ENCODE assay signal across 8 mouse cellular contexts in genomic region chr2:26475505-26476430, GRCm38 (mm10). TPM values are rescaled to one million over a fixed set of nuclear protein-coding genes. Genes with fewer than 3 reads are reported as not detected.
DNase-seq lines count a peak whose midpoint lies in the region; ATAC-seq and TF ChIP-seq lines count a peak whose summit lies in the region.

No protein-coding gene starts in this region.

- peaks cover 30% of the 10 kb centered on the region for H3K4me1 ChIP-seq in kidney, embryonic 15.5 days
- H3K4me1 ChIP-seq in embryonic facial prominence, embryonic 10.5 days, result peaks cover 47% of the 10 kb centered on the region
- peaks cover 5% of the 10 kb centered on the region for H3K4me1 ChIP-seq in intestine, embryonic 15.5 days (replicated peaks)
- peaks cover 16% of the 10 kb centered on the region for H3K4me1 ChIP-seq in midbrain, embryonic 16.5 days (ENCODE audit: control insufficient read depth, insufficient read depth, low read length)
- no peaks in the 10 kb centered on the region for H3K4me1 ChIP-seq in thymus, adult 2 months (replicated peaks; ENCODE audit: control insufficient read depth, insufficient read depth, low read length)

- H3K9me3 ChIP-seq in kidney, embryonic 15.5 days (replicated peaks), result no peaks in the 10 kb centered on the region
- no peaks in the 10 kb centered on the region for H3K9me3 ChIP-seq in embryonic facial prominence, embryonic 10.5 days
- no peaks in the 10 kb centered on the region for H3K9me3 ChIP-seq in intestine, embryonic 15.5 days
- no peaks in the 10 kb centered on the region for H3K9me3 ChIP-seq in midbrain, embryonic 16.5 days (replicated peaks; ENCODE audit: control insufficient read depth, low read length, poor library complexity, severe bottlenecking)

- H3K27ac ChIP-seq in kidney, embryonic 15.5 days, result peak overlapping the region; percentile 71
- peak overlapping the region; percentile 71 for H3K27ac ChIP-seq in embryonic facial prominence, embryonic 10.5 days (replicated peaks)
- H3K27ac ChIP-seq in intestine, embryonic 15.5 days, result peak overlapping the region; percentile 52
- peak overlapping the region; percentile 67 for H3K27ac ChIP-seq in midbrain, embryonic 16.5 days (ENCODE audit: low read length)
- H3K27ac ChIP-seq in thymus, adult 2 months (ENCODE audit: control insufficient read depth, insufficient read depth, low read length), result no peak overlapping the region

- ATAC-seq in kidney, embryonic 15.5 days (replicated peaks; ENCODE audit: low FRiP score), result no peak
- ATAC-seq in intestine, embryonic 15.5 days, result no peak; the same call in 1 of the 2 replicates
- peak; percentile 73 for ATAC-seq in midbrain, embryonic 16.5 days
- ATAC-seq in inflammation-experienced regulatory T-cells, adult 6 months, result no peak

- H3K27me3 ChIP-seq in kidney, embryonic 15.5 days, result no peaks in the 10 kb centered on the region
- no peaks in the 10 kb centered on the region for H3K27me3 ChIP-seq in embryonic facial prominence, embryonic 10.5 days (replicated peaks; ENCODE audit: low read depth, poor library complexity, severe bottlenecking)
- no peaks in the 10 kb centered on the region for H3K27me3 ChIP-seq in intestine, embryonic 15.5 days (replicated peaks)
- no peaks in the 10 kb centered on the region for H3K27me3 ChIP-seq in midbrain, embryonic 16.5 days (ENCODE audit: control insufficient read depth, insufficient read depth, low read depth, low read length)
- no peaks in the 10 kb centered on the region for H3K27me3 ChIP-seq in thymus, adult 2 months (ENCODE audit: control insufficient read depth, insufficient read depth, low read length)

- no peak overlapping the region for H3K4me3 ChIP-seq in kidney, embryonic 15.5 days (replicated peaks)
- 0 out of 2 replicates have a peak overlapping the region, but pooled peaks have one; percentile 11 for H3K4me3 ChIP-seq in embryonic facial prominence, embryonic 10.5 days
- no peak overlapping the region for H3K4me3 ChIP-seq in intestine, embryonic 15.5 days (replicated peaks)
- no peak overlapping the region for H3K4me3 ChIP-seq in midbrain, embryonic 16.5 days (ENCODE audit: low read depth, low read length)
- H3K4me3 ChIP-seq in thymus, adult 2 months (ENCODE audit: control insufficient read depth, insufficient read depth, low read length), result no peak overlapping the region

- 83% methylated on average over 13 of the region's 13 CpGs for WGBS in kidney, embryonic 15.5 days
- 74% methylated on average over 13 of the region's 13 CpGs for WGBS in embryonic facial prominence, embryonic 10.5 days
- 74% methylated on average over 13 of the region's 13 CpGs for WGBS in intestine, embryonic 15.5 days
- 64% methylated on average over 13 of the region's 13 CpGs for WGBS in midbrain, embryonic 16.5 days
- 87% methylated on average over 13 of the region's 13 CpGs for WGBS in thymus, adult 2 months

- no peak overlapping the region for H3K4me2 ChIP-seq in kidney, embryonic 15.5 days
- no peak overlapping the region for H3K4me2 ChIP-seq in intestine, embryonic 15.5 days (replicated peaks)
- no peak overlapping the region for H3K4me2 ChIP-seq in midbrain, embryonic 16.5 days (ENCODE audit: low read length)

- DNase-seq in kidney, adult 9 months, result no peak
- no peak for DNase-seq in embryonic facial prominence, embryonic 10.5 days (ENCODE audit: low spot score)
- DNase-seq in thymus, adult 2 months, result no peak
- DNase-seq in layer of hippocampus, postnatal 14 days (ENCODE audit: low spot score in 2 of 2), result no peak

- TF ChIP-seq CTCF in thymus, adult 2 months (IDR thresholded peaks at IDR 0.05; ENCODE audit: borderline replicate concordance, control insufficient read depth, extremely low read depth, insufficient read depth, low read length, poor library complexity), result no peak

- no peak overlapping the region for H3K9ac ChIP-seq in kidney, embryonic 15.5 days
- H3K9ac ChIP-seq in intestine, embryonic 15.5 days, result no peak overlapping the region
- H3K9ac ChIP-seq in midbrain, embryonic 16.5 days (ENCODE audit: low read depth, low read length), result no peak overlapping the region

- peaks cover 100% of the 10 kb centered on the region for H3K36me3 ChIP-seq in kidney, embryonic 15.5 days
- H3K36me3 ChIP-seq in embryonic facial prominence, embryonic 10.5 days (replicated peaks), result peaks cover 100% of the 10 kb centered on the region
- peaks cover 65% of the 10 kb centered on the region for H3K36me3 ChIP-seq in intestine, embryonic 15.5 days
- no peaks in the 10 kb centered on the region for H3K36me3 ChIP-seq in midbrain, embryonic 16.5 days (ENCODE audit: control insufficient read depth, insufficient read depth, low read length)
- peaks cover 98% of the 10 kb centered on the region for H3K36me3 ChIP-seq in thymus, adult 2 months (ENCODE audit: control insufficient read depth, insufficient read depth, low read length)

- no peak for TF ChIP-seq POLR2A in thymus, adult 2 months (IDR thresholded peaks at IDR 0.05; ENCODE audit: control insufficient read depth, extremely low read depth, insufficient read depth, low read length, poor library complexity)

RNA-seq across cellular contexts. Expression of gene Sec16a, which starts 30.8 kb away (rescaled TPM):
- polyA plus RNA-seq in kidney, embryonic 15.5 days (2015; fragmentation: Nextera tagmentation; extraction: Ambion mirVana), result 25.3 and 26.0 TPM in 2 replicates
- polyA plus RNA-seq in embryonic facial prominence, embryonic 10.5 days (2016; fragmentation: Nextera tagmentation; extraction: Ambion mirVana), result 30.4 and 32.1 TPM in 2 replicates
- 20.2 and 24.7 TPM in 2 replicates for polyA plus RNA-seq in intestine, embryonic 15.5 days (2015; fragmentation: Nextera tagmentation; extraction: Ambion mirVana)
- 18.7 and 20.4 TPM in 2 replicates for polyA plus RNA-seq in midbrain, embryonic 16.5 days (2015; fragmentation: Nextera tagmentation; extraction: Ambion mirVana)
- 10 to 100 TPM; 18.4 to 28.4 (median 24.2) TPM for polyA plus RNA-seq in inflammation-experienced regulatory T-cells, adult 6 months (2017; shearing (Covaris generic))
- 129 and 147 TPM in 2 replicates for polyA plus RNA-seq in thymus, adult 2 months (2012; rRNA removed)
- total RNA-seq in layer of hippocampus, postnatal 14 days (2021), result 10 to 100 TPM; 47.2 to 48.3 TPM

RNA-seq across cellular contexts. Expression of gene Notch1, which starts 40.7 kb away (rescaled TPM):
- 22.0 and 24.6 TPM in 2 replicates for polyA plus RNA-seq in kidney, embryonic 15.5 days (2015; fragmentation: Nextera tagmentation; extraction: Ambion mirVana)
- 17.1 and 20.3 TPM in 2 replicates for polyA plus RNA-seq in embryonic facial prominence, embryonic 10.5 days (2016; fragmentation: Nextera tagmentation; extraction: Ambion mirVana)
- polyA plus RNA-seq in intestine, embryonic 15.5 days (2015; fragmentation: Nextera tagmentation; extraction: Ambion mirVana), result 11.3 and 12.2 TPM in 2 replicates
- polyA plus RNA-seq in midbrain, embryonic 16.5 days (2015; fragmentation: Nextera tagmentation; extraction: Ambion mirVana), result 10.7 and 11.4 TPM in 2 replicates
- polyA plus RNA-seq in inflammation-experienced regulatory T-cells, adult 6 months (2017; shearing (Covaris generic)), result 10 to 100 TPM; 24.9 to 41.2 (median 27.0) TPM
- 159 and 219 TPM in 2 replicates for polyA plus RNA-seq in thymus, adult 2 months (2012; rRNA removed)
- total RNA-seq in layer of hippocampus, postnatal 14 days (2021), result 10 to 100 TPM; 35.4 to 45.2 TPM
